Mouse (Mus musculus) telencephalon, adult 2 months (tissue): Measurements from ENCODE around the gene Iqschfp.

Source experiments
- DNase-seq: peaks from one replicate; pipeline ENCODE4 v3.0.0-alpha.2; 2011; ENCODE audit warnings: low read depth, low spot score

Iqschfp gene

DNA sequence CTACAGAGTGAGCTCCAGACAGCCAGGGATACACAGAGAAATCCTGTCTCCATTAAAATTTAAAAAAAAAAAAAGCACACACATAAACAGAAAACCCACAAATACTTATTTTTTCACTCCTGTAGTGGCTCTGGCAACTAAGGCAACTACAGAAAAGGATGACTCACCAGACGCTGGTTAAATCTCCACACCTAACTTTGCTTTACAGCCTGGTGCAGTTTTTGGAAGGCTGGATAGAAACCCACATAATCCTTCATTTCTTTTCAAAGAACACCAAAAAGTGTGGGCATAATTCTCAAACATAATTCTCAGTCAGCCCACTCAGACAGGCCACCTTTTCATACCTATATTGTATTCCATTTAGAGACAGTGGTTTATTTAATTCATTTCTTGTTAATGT, 746.7 kb downstream of the Iqschfp start:
- DNase-seq: no peak

DNA sequence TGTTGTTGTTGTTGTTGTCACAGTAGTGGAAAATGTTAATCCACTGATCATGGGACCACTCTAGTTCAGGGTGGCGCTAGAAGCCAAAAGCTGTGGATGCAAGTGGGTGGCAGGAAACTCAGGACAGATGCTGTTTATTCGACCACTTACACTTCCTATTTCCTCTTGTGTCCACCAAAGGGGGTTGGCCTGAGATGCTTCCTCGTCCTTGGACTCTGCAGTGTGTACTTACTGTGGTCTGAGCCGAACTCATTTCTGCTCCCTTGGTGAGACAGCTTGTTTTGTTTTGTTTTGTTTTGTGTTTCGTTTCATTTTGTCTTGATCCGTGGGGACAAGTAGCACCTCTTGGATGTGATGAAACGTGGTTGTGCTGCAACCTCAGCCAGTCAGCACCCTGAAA, 750.9 kb downstream of the Iqschfp start:
- DNase-seq: no peak

DNA sequence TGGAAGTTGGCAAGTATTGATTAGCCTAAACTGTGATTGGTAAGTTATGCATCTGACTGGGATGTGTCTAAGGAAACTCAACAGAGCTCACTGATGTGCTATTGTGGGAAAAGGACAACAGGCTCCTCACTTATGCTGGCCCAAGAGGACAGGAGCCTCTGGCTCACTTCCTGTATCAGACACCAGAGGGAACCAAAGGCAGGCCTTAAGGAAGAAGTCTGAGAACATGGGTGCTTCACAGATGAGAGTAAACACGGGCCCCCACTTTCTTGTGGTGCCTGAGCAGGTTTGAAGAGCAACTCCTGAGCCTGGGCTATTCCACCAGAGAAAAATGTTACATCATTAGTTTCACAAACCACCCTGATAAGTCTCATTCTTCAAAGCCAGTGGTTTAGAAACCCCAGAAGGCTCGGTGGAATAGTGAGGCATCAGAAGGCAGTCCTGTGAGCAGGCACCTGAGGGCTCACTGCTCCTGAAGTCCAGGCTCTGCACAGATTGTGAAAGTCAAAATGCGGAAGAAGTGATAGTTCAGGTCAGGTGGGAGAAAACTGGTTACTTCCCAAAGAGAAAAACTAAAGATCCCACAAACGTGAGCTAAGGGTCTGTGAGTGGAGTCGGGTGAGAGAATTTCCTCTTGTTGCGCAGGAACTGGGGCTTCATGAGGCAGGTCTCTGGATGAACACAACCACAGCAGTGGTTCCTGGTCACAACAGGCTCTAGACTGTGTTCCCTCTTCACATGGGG, 754.5 kb downstream of the Iqschfp start:
- DNase-seq: no peak

DNA sequence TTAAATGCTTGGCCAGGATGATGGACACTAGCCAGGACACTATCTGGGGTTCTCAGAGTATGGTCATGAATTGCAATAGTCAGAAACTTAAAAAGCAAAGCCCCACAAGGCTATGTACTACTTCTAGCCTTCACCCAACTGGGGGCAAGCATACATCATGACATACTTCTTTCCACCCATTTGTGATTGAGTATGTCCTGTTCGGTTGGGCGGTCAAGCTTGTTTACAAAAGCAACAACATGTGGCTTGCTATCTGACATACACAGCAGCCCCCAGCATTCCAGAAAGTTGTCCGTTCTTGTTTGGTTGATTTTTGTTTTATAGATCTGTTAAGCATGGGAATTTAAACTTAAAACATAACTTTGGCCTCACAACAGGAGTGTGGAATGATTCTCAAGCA, 755.2 kb downstream of the Iqschfp start:
- DNase-seq: no peak

DNA sequence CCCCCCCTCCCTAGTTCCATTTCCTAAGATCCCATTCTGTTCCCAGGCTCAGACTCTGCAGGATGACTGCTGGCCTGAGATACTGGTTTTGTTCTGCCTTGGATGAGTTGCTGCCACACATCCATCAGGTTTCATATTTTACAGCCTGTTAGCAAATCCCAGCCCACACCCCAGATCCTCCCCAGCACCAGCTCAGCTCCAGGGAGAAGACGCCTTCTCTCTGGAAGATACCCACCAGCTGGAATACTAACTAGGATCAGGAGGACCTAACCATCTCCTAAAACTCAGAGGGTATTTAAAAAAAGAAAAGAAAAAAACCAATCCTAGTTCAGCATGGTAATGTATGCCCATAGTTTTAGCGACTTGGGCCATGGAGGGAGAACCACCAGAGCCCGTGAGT, 758.2 kb downstream of the Iqschfp start:
- DNase-seq: no peak

DNA sequence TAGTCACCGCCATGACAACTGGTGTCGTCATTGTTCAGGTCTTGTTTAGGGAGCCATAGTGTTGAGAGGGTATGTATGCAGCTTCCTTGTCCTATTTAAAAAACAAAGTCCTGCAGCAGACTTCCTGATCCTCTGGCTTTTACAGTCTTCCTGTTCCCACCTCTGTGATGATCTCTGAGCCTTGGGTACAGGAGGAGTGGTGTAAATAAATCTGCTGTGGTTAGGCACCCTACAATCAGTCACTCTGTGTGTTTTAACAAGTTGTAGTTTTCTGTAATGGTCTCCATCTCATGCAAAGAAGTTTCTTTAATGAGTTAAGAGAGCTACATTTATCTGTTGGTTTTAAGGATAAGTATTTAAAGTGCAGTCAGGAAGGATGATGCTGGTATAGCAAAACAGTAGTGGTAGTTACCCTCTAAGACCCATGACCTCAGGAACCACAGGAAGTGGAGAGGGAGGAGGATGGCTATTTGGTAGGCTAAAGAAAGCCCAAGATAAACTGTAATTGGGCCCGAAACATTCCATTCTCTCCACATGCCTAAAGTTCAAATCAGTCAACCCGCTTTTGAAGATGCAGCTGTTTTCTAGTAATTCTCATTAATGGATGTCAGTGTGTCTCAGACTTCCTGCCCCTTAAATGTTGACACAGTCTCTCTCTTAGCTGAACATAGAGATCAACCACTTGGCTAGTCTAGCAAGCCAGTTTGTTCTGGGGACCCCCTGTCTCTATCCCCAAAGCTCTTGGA, 764.7 kb downstream of the Iqschfp start:
- no peak for DNase-seq

DNA sequence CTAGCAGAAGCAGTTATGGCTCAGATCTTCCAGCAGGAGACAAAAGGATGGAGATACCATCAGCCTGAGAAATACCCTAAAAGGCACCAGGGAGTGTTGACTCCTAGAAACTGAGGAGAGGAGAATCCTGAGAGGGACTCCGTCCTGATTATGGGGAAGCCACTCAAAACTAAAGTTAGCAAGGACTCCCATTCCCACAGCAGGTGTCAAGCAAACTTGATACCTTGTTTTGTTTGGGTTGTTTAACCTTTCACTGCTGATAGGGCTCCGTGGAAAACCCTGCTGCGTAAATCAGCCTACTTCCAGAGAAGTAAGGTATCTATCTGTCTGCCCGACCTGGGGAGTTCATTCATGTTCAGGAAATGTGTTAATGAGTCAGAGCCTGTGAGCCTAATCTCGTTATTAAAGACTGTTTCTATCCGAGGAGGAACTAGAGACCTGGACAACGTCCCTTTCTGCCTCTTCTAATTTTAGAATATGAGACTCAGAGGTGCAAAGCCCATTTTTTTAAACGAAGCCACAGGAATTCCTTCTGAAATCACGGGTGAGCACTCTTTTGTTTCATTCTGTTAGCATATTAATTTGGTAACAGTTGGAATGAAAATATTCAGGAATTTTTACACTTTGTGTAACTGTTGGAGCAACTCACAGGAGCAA, 765.7 kb downstream of the Iqschfp start:
- DNase-seq: no peak

DNA sequence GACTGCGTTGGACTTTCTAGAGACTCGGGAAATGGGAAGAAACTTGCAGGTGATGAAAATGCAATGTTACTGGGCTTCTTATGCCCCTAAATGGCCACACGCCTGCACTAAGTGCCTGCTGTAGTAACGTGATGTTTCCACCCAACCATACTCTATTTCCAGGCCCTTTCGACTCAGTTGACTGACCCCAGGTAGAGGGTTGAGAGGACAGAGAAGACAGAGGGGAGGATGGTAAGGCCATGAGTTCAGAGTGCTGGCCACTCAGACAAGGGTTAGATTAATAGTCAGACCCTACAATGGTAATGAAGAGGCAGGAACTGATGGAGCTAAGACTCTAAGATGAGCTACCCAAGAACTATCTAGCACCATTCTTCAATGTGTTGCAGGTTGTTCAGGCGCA, 768.0 kb downstream of the Iqschfp start:
- no peak for DNase-seq

DNA sequence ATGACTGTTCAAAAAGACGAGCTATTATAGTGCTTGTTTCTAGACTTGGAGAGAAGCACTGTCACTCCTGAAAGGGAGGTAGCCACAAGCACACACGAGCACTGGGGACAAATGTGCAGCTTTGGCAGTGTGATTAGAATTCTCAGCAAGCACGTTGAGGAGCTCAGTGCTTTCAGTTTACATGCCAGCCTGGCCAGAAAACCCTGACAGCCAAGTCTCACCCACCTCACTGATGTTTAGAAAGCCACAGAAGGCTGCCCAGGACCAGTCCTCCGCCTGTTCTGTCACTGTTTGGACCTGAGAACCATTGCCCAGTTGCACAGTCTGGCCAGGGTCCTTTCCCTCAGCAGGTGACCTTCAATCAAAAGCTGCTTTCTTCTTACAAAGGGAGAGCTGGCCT, 768.5 kb downstream of the Iqschfp start:
- no peak for DNase-seq

DNA sequence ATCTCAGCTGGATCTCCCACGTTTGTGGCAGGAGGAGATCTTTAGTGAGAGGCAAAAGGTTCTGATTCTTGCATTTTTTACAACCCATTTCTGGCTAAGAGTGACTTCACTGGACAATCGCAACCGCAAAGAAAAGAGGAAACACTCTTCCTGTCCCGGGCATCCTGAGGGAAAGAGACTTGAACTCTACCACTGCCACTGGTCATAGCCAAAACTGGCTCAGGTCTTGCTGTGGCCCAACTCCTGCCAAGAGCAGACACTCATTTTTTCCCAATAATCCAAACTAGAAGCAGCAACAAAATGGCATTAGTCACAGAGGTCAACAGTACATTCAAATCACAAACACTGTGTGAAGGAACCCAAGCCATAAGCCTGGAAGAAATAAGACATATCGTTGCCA, 770.4 kb downstream of the Iqschfp start:
- no peak for DNase-seq

DNA sequence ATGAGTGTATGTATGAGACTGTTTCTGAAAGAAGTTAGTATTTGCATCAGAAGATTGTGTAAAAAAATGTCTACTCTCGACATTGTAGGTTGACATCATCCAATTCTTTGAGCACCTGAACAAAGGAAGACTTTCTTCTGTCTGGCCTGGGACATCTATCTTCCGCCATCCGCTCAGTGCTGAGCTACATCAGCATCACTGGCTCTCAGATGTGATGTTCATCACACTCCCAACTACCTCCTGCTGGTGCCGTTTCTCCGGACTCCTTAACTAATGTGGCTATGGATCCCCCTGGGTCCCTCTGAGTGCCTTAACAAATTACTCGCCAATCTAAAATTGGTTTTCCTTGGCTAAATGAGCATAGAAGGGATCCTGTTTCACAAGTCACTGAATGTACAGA, 772.3 kb downstream of the Iqschfp start:
- no peak for DNase-seq

DNA sequence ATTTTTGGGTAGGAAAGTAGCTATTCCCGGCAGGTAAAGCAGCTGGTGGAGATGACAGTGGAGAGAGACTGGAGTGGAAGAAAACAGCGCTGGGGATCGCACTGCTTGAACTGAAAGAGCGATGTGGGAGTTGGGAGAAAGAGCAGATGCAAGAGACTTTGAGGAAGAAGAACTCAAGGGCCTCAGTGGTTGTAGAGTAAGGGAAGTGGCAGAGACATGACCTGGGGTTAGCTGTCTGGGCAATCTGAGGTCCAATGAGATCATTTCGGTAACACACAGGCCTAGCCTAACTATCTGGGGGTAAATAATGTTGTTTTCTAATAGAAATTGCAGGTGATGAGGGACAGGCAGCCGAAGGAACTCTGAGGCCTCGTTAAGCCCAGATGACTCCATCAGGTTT, 774.3 kb downstream of the Iqschfp start:
- DNase-seq: no peak

DNA sequence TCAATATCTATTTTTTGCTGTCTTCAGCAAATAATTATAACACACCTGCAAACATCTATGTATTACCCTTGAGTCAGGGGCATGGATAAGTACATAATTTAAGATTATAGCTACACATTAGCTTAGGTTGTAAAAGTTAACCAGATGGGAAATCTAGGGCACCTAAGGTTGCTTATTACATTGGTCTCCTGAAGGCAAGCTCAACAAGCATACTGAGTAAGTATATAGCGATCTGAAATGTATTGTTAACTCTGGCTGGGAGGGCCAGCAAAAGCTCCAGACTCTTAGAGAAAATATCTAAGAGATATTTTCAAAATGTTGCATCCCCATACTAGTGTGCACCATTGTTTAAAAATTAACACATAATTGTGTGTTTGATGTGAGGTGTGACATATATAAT, 775.8 kb downstream of the Iqschfp start:
- DNase-seq: no peak

DNA sequence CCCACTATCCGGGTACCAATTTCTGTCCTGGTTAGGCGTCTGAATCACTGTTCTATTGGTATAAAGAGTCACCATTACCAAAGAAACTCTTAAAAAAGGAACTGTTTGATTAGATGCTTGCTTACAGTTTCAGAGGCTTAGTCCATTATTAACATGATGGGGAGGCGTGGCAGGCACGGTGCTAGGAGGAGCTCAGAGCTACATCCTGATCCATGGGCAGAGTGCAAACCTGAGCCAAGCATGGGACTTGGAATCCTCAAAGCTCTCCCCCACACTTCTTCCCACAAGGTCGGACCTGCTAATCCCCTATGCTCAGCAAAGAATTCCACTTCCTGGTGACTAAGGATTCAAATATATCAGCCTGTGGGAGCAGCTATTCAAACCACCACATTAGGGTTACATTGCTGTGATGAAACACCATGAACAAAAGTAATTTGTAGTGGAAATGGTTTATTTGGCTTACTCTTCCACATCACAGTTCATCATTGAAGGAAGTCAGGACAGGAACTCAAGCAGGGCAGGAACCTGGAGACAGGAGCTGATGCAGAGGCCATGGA, 777.5 kb downstream of the Iqschfp start:
- no peak for DNase-seq

DNA sequence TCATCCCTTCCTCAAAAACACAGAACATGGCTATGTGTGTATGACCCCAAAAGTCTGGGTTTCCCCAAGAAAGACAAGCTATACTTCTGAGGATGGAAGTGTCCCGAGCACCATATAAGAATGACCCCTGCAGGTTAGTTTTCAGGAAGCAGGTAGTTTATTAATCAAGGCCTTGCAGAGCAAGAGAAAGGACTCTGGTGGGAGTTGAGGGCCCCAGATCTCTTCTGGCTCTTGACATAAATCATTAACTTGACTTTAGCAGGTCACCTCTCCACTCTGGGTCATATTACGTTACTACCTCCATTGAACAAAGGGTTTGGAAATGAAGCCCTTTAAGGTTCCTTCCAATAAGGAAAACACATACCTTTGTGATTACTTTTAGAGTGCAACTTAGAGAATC, 782.7 kb downstream of the Iqschfp start:
- DNase-seq: no peak

DNA sequence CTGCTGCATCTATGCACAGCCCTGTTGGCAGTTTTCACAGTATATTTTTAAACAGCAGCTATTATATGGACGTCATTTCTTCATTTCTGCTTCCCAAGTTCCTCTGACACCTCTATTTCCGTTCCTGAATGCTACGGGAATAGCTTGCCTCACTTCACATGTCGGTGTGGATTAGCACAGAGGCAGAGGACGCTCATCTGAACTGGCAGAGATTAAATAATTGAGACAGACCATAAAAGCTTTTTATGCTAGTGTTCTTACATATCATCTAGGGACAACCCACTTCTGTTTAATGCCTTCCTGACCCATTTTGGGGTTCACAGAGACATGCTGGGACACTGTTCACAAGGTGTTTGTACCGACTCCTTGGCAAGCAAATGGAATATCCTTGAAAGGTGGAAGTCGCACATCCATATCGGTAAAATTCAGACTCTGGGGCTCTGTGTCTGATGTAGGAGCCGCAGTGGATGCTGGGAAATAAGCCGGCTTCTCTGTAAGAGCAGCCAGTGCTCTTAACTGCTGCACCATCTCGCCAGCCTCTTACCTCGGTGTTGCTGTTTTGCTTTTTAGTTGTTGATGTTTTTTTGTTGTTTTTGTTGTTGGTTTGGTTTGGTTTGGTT, 783.3 kb downstream of the Iqschfp start:
- DNase-seq: peak; percentile 84
